Mouse (Mus musculus) 3T3-L1 (cell line): ENCODE measurements around the gene Gm21319.
"Not testable (repeated sequence)": the region's sequence is repeated elsewhere in the genome, so short reads cannot be mapped to it uniquely, and the experiment has no call there.

Experiments used
- DNase-seq: peaks from one replicate; pipeline ENCODE4 v3.0.0-alpha.2; 2015; ENCODE audit warnings: low read depth, low spot score

The Gm21319 gene

GRCm38 (mm10) chr12:87775655-87776054 lies at the start of gene Gm21319:
TSS of gene Gm21319 (minus strand) at chr12:87775755.
- DNase-seq, result not testable (repeated sequence)

- DNase-seq, result not testable (repeated sequence)
Measured at GRCm38 (mm10) chr12:87816277-87816676, 40.7 kb upstream of the Gm21319 start, which contains the start of gene BB287469. TSS of gene BB287469 (plus strand) at chr12:87816577.

DNA sequence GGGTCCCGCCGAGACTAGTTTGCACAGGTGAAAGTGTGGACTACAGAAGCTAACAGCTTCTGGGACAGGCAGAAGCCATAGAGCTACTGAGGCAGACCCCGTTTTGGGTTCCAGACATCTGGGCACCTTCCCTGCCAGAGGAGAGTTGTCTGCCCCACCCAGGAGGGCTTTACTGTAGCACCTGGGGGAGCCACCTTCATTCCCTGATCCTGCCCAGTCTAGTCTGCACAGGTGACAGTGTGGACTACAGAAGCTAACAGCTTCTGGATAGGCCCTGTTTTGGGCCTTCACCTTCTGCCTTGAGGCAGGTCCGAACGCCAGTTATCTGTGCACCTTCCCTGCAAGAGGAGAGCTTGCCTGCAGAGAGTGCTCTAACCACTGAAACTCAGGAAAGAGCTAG lies 22.4 kb upstream of the Gm21319 start:
- DNase-seq, result not testable (repeated sequence)

- not testable (repeated sequence) for DNase-seq
Measured at GRCm38 (mm10) chr12:87795212-87795611, 19.7 kb upstream of the Gm21319 start, which contains the start of gene Gm21936. TSS of gene Gm21936 (plus strand) at chr12:87795512.
